Mouse (Mus musculus) midbrain, postnatal 0 days (tissue): ENCODE data around the gene Phf13. TPM values are rescaled to one million over a fixed set of nuclear protein-coding genes. Genes with fewer than 3 reads are reported as not detected.

Source experiments
- ATAC-seq: fragments of 200-750 bp; cut with Nextera tagmentation; 2 replicates; pipeline ENCODE4 v1.8.0; 2017; ENCODE audit warnings: moderate number of reproducible peaks, mild to moderate bottlenecking, moderate TSS enrichment, moderate library complexity; ENCODE audit not compliant: low FRiP score
- DNase-seq: peaks from one replicate; pipeline ENCODE4 v3.0.0-alpha.2; 2015; ENCODE audit warnings: low spot score
- H3K27ac ChIP-seq: fragments of 300-500 bp; sonication (generic); 2 replicates; pipeline ENCODE4 v1.5.1; 2014; ENCODE audit warnings: low read depth, mild to moderate bottlenecking, low read length, mixed read lengths
- H3K27me3 ChIP-seq: fragments of 300-500 bp; sonication (generic); 2 replicates; pipeline ENCODE4 v1.6.1; 2014; ENCODE audit warnings: low read length, control low read depth, mixed read lengths; ENCODE audit not compliant: insufficient read depth
- H3K36me3 ChIP-seq: fragments of 300-500 bp; sonication (generic); 2 replicates; pipeline ENCODE4 v1.6.1; 2014; ENCODE audit warnings: low read length, control low read depth, mixed read lengths; ENCODE audit not compliant: insufficient read depth
- H3K4me1 ChIP-seq: fragments of 300-500 bp; sonication (generic); 2 replicates; pipeline ENCODE4 v1.6.1; 2014; ENCODE audit warnings: mild to moderate bottlenecking, control low read depth, antibody characterized with exemption, low read length, mixed read lengths; ENCODE audit not compliant: insufficient read depth
- H3K4me2 ChIP-seq: fragments of 300-500 bp; sonication (generic); 2 replicates; pipeline ENCODE4 v1.6.1; 2014; ENCODE audit warnings: low read depth, mild to moderate bottlenecking, low read length, mixed read lengths; ENCODE audit not compliant: poor library complexity, severe bottlenecking
- H3K4me3 ChIP-seq: fragments of 300-500 bp; sonication (generic); 2 replicates; pipeline ENCODE4 v1.5.1; 2014; ENCODE audit warnings: low read depth, mild to moderate bottlenecking, low read length, moderate library complexity
- H3K9ac ChIP-seq: fragments of 300-500 bp; sonication (generic); replicated peaks from 2 replicates; pipeline ENCODE4 v1.6.1; 2014; ENCODE audit warnings: mild to moderate bottlenecking, low read length, moderate library complexity, mixed read lengths; ENCODE audit not compliant: poor library complexity, severe bottlenecking
- H3K9me3 ChIP-seq: fragments of 300-500 bp; sonication (generic); 2 replicates; pipeline ENCODE4 v1.6.1; 2016; ENCODE audit warnings: low read length, control low read depth
- CTCF ChIP-seq: IDR thresholded peaks from 2 replicates; pipeline ENCODE4 v1.5.1; 2016; ENCODE audit warnings: antibody characterized with exemption, mild to moderate bottlenecking
- WGBS: fragments of 180-500 bp; shearing (Covaris S2); extraction: QIAGEN DNeasy Blood & Tissue Kit; methylation state at CpG from one replicate; pipeline ENCODE4 v1.1.7; 2014; 5-methylcytosine and 5-hydroxymethylcytosine counted together
- polyA plus RNA-seq: library from polyadenylated mRNA; unstranded; fragments of >200 nt; fragmentation: Nextera tagmentation; extraction: Ambion mirVana; gene quantifications from 2 replicates; pipeline ENCODE4 v1.2.1, GENCODE M21; 2015
- total RNA-seq: library from RNA; depleted of rRNA; stranded (reverse); fragments of >200 nt; gene quantifications from 2 replicates; pipeline ENCODE4 v1.2.3, GENCODE M21; 2014

Gene Phf13
- total and polyA plus RNA-seq, 2 experiments from 2014 or later, result 16.6 to 18.3 TPM

DNA sequence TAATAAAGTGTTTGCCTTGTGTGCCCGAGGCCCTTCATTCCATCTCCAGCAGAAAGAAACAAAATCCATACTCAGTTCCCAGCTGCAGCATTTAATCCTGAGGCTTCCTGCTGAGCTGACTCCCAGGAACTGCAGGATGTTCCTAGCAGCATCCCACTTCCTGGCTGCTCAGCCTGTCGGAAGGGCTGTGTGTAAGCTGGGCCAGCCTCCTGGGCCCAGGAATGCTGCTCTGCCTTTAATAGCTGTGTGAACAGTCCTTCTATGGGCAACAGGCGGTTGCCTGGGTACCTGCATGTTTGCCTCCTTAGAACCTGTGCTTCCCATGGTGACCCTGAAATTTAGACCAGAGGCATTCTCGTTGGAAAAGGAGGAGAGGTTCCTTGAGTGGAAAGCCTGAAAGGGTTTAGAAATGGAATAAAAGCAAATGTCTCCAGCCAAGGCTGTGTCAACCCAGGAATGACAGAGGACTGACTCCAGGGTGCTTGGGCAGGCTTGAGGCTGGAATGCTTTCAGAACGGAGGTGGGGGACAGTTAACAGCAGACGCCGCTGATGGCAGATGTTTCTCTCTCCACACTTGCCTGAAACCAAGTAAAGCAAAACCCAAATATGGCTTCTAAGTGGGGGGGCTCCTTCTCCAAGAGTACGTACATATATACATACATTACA, 11.6 kb upstream of the Phf13 start:
- Histone ChIP-seq H3K27me3 (peaks cover 21% of the 10 kb centered on the region), H3K4me1 (peaks cover 11% of the 10 kb centered on the region; the same call in 1 of the 2 replicates), H3K9ac (no peak overlapping the region), H3K4me3 (peak overlapping the region; percentile 58), H3K9me3 (no peaks in the 10 kb centered on the region), H3K4me2 (peak overlapping the region; percentile 99), H3K27ac (no peak overlapping the region; the same call in 1 of the 2 replicates), H3K36me3 (no peaks in the 10 kb centered on the region)
- no peak for DNase-seq
- no peak for ATAC-seq
- no peak for TF ChIP-seq CTCF
- WGBS, result 6% methylated on average over 8 of the region's 8 CpGs

GRCm38 (mm10) chr4:152006812-152007211, 10.8 kb upstream of the Phf13 start:
- Histone ChIP-seq H3K4me2 (no peak overlapping the region), H3K27ac (no peak overlapping the region), H3K27me3 (peaks cover 21% of the 10 kb centered on the region), H3K9me3 (no peaks in the 10 kb centered on the region), H3K4me3 (no peak overlapping the region), H3K4me1 (peaks cover 11% of the 10 kb centered on the region; the same call in 1 of the 2 replicates), H3K9ac (no peak overlapping the region), H3K36me3 (no peaks in the 10 kb centered on the region)
- WGBS, result 21% methylated on average over 3 of the region's 3 CpGs
- DNase-seq, result no peak
- ATAC-seq, result no peak
- TF ChIP-seq CTCF, result no peak

- H3K27ac ChIP-seq, result no peak overlapping the region
- DNase-seq (no peak), ATAC-seq (no peak)
- H3K4me1 ChIP-seq, result peaks cover 11% of the 10 kb centered on the region; the same call in 1 of the 2 replicates
- 80% methylated on average over 6 of the region's 6 CpGs for WGBS
- H3K36me3 ChIP-seq, result no peaks in the 10 kb centered on the region
- no peak overlapping the region for H3K4me2 ChIP-seq
- no peak overlapping the region for H3K9ac ChIP-seq
- no peak overlapping the region for H3K4me3 ChIP-seq
- no peaks in the 10 kb centered on the region for H3K9me3 ChIP-seq
- peaks cover 21% of the 10 kb centered on the region for H3K27me3 ChIP-seq
- peak; percentile 34; the same call in 1 of the 2 replicates for TF ChIP-seq CTCF
These were observed 10.1 kb upstream of the Phf13 start for GRCm38 (mm10) chr4:152006137-152006536.

DNA sequence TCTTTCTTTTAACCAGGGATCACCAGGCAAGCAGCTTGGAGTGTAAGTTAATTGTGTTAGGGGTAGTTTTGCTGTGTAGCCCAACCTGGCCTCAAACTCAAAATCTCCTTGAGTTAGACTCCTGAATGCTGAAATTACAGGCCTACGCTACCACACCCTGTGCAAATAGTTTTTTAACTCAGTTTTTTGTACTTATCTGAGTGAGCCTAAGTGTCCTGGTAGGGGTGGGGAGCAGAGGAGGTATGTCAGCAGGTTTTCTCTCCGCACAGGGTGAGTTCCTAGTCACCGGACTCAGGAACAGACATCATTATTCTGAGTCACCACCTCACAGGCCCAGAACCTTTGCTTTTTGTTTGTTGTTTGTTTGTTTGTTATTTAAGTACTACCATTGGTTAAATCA, 6.0 kb upstream of the Phf13 start:
- 88% methylated on average over 3 of the region's 3 CpGs for WGBS
- Histone ChIP-seq H3K9me3 (no peaks in the 10 kb centered on the region), H3K27me3 (peaks cover 9% of the 10 kb centered on the region; the same call in 1 of the 2 replicates), H3K9ac (no peak overlapping the region), H3K4me3 (no peak overlapping the region), H3K36me3 (no peaks in the 10 kb centered on the region), H3K4me1 (0 out of 2 replicates have a peak, but pooled peaks cover 5% of the 10 kb centered on the region), H3K4me2 (no peak overlapping the region), H3K27ac (no peak overlapping the region)
- no peak for ATAC-seq
- no peak for TF ChIP-seq CTCF
- no peak for DNase-seq

DNA sequence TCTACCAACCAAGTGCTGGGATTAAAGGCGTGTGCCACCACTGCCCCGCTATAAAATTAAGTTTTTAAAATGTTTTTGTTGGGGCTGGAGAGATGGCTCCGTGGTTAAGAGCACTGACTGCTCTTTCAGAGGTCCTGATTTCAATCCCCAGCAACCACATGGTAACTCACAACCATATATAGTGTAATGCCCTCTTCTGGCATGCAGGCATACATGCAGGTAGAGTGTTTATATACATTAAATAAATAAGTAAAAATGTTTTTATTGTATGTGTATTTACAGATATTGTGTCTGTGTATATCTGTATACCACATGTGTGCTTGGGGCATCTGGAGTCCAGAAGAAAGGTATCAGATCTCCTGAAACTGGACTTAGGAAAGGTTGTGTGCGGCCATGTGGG, 5.3 kb upstream of the Phf13 start:
- TF ChIP-seq CTCF, result peak; percentile 24

GRCm38 (mm10) chr4:152000906-152001305, 4.8 kb upstream of the Phf13 start:
- H3K9ac ChIP-seq, result no peak overlapping the region
- DNase-seq, result no peak
- H3K27me3 ChIP-seq, result no peaks in the 10 kb centered on the region
- no peak for ATAC-seq
- 0 out of 2 replicates have a peak, but pooled peaks cover 5% of the 10 kb centered on the region for H3K4me1 ChIP-seq
- 48% methylated on average over 4 of the region's 4 CpGs for WGBS
- no peak for TF ChIP-seq CTCF
- no peaks in the 10 kb centered on the region for H3K36me3 ChIP-seq
- H3K4me2 ChIP-seq, result no peak overlapping the region
- H3K4me3 ChIP-seq, result no peak overlapping the region
- H3K9me3 ChIP-seq, result no peaks in the 10 kb centered on the region
- H3K27ac ChIP-seq, result no peak overlapping the region

More for the DNA sequence above, 5.3 kb upstream of the Phf13 start:
- Histone ChIP-seq H3K4me1 (0 out of 2 replicates have a peak, but pooled peaks cover 5% of the 10 kb centered on the region), H3K9me3 (no peaks in the 10 kb centered on the region), H3K27ac (no peak overlapping the region), H3K27me3 (0 out of 2 replicates have a peak, but pooled peaks cover 2% of the 10 kb centered on the region), H3K4me2 (no peak overlapping the region), H3K4me3 (no peak overlapping the region), H3K9ac (no peak overlapping the region), H3K36me3 (no peaks in the 10 kb centered on the region)
- ATAC-seq (no peak), DNase-seq (no peak)
- 64% methylated on average over 4 of the region's 4 CpGs for WGBS
